Mouse (Mus musculus) cerebellum, adult 11 months (tissue): ENCODE measurements around the gene Gpx8.
"Not testable (repeated sequence)": the region's sequence is repeated elsewhere in the genome, so short reads cannot be mapped to it uniquely, and the experiment has no call there.

Experiments
- DNase-seq: peaks from one replicate; pipeline ENCODE4 v3.0.0; 2022

Gene Gpx8

GRCm38 (mm10) chr13:113023274-113024143 lies 22.7 kb downstream of the Gpx8 start:
- no peak for DNase-seq

- no peak for DNase-seq
Observed at GRCm38 (mm10) chr13:113022467-113022866, 23.7 kb downstream of the Gpx8 start.

GRCm38 (mm10) chr13:113021521-113021920 lies 24.7 kb downstream of the Gpx8 start:
- DNase-seq: no peak

- not testable (repeated sequence) for DNase-seq
Observed at GRCm38 (mm10) chr13:113013174-113013953, 32.8 kb downstream of the Gpx8 start.

- DNase-seq: no peak
Observed at GRCm38 (mm10) chr13:113012683-113013082, 33.5 kb downstream of the Gpx8 start.

- no peak for DNase-seq
Observed at GRCm38 (mm10) chr13:113000576-113001318, 45.5 kb downstream of the Gpx8 start.

- no peak for DNase-seq
Observed at GRCm38 (mm10) chr13:113000090-113000489, 46.1 kb downstream of the Gpx8 start.

GRCm38 (mm10) chr13:112998427-112999201 lies 47.6 kb downstream of the Gpx8 start:
- no peak for DNase-seq

- no peak for DNase-seq
Observed at GRCm38 (mm10) chr13:112997369-112997768, 48.8 kb downstream of the Gpx8 start.

GRCm38 (mm10) chr13:112996407-112996806 lies 49.8 kb downstream of the Gpx8 start:
- no peak for DNase-seq

- DNase-seq: peak; percentile 41
Observed at GRCm38 (mm10) chr13:112994191-112994590, 52.0 kb downstream of the Gpx8 start.

GRCm38 (mm10) chr13:112993531-112994152 lies 52.6 kb downstream of the Gpx8 start, which contains the start of gene Mcidas:
Mcidas (plus strand) TSS chr13:112993845.
- DNase-seq: no peak
